Mouse (Mus musculus) CH12.LX (cell line): ENCODE measurements around the gene Gns. TPM values are rescaled to one million over a fixed set of nuclear protein-coding genes. Genes with fewer than 3 reads are reported as not detected.

ENCODE experiments used
- DNase-seq: peaks from one replicate; pipeline ENCODE4 v3.0.0-alpha.2; 2013; ENCODE audit errors: extremely low read depth
- H3K27ac ChIP-seq: 2 replicates; pipeline ENCODE4 v1.5.1; 2012; ENCODE audit warnings: low read depth, mild to moderate bottlenecking, control low read depth, moderate library complexity; ENCODE audit not compliant: insufficient read depth
- H3K27me3 ChIP-seq: replicated peaks from 2 replicates; pipeline ENCODE3; 2012; ENCODE audit warnings: inconsistent platforms
- H3K36me3 ChIP-seq, 2 experiments: replicated peaks in 1 of 2; 2 replicates each; pipeline versions ENCODE3 to v1.6.1; 2012; ENCODE audit warnings: inconsistent platforms in 1 of 2, low read length in 1 of 2, mild to moderate bottlenecking in 1 of 2, mixed read lengths in 1 of 2, moderate library complexity in 1 of 2; ENCODE audit not compliant: control insufficient read depth in 1 of 2, insufficient read depth in 1 of 2
- H3K4me1 ChIP-seq, 2 experiments: 2 replicates each; pipeline ENCODE4 v1.6.1; 2012; ENCODE audit warnings: inconsistent platforms in 1 of 2, moderate library complexity in 1 of 2; ENCODE audit not compliant: insufficient read depth in 2 of 2, control insufficient read depth in 1 of 2
- H3K4me2 ChIP-seq: 2 replicates; pipeline ENCODE4 v1.6.1; 2012; ENCODE audit warnings: low read depth, mild to moderate bottlenecking, control low read depth; ENCODE audit not compliant: poor library complexity, insufficient read depth, severe bottlenecking
- H3K4me3 ChIP-seq, 3 experiments: fragments of 150-350 bp in 1 of 3; sonication (generic) in 1 of 3; replicated peaks in 1 of 3; 2 replicates each; pipeline versions ENCODE3 to v1.5.1; 2011 to 2012; ENCODE audit warnings: low read depth in 2 of 3, low read length in 2 of 3, mild to moderate bottlenecking in 2 of 3, moderate library complexity in 2 of 3, control low read depth in 1 of 3, improper control_type of control experiment in 1 of 3, inconsistent platforms in 1 of 3, mixed read lengths in 1 of 3; ENCODE audit not compliant: poor library complexity in 1 of 3
- H3K79me2 ChIP-seq: replicated peaks from 2 replicates; pipeline ENCODE4 v1.6.1; 2012; ENCODE audit warnings: mild to moderate bottlenecking, moderate library complexity; ENCODE audit not compliant: control insufficient read depth, poor library complexity, insufficient read depth, severe bottlenecking; ENCODE audit errors: extremely low read depth
- H3K9ac ChIP-seq: 2 replicates; pipeline ENCODE4 v1.6.1; 2012; ENCODE audit warnings: low read depth, mild to moderate bottlenecking, control low read depth, moderate library complexity; ENCODE audit not compliant: insufficient read depth
- H3K9me3 ChIP-seq: replicated peaks from 2 replicates; pipeline ENCODE3; 2012; ENCODE audit warnings: low read length, inconsistent platforms, mixed read lengths
- BHLHE40 ChIP-seq: IDR thresholded peaks from 2 replicates; pipeline ENCODE4 v1.6.1; 2011; ENCODE audit warnings: mild to moderate bottlenecking, low read depth, low read length, improper control_type of control experiment
- CHD1 ChIP-seq: IDR thresholded peaks from 2 replicates; pipeline ENCODE4 v1.6.1; 2012; ENCODE audit warnings: low read depth, low read length, improper control_type of control experiment, inconsistent platforms
- E2F4 ChIP-seq: IDR thresholded peaks from 2 replicates; pipeline ENCODE4 v1.6.1; 2011; ENCODE audit warnings: low read depth, low read length, improper control_type of control experiment; ENCODE audit not compliant: insufficient replicate concordance
- ETS1 ChIP-seq: conservative IDR thresholded peaks from 2 replicates; pipeline ENCODE4 v1.6.1; 2012; ENCODE audit warnings: low read depth, mild to moderate bottlenecking, inconsistent platforms, low read length, improper control_type of control experiment, moderate library complexity
- HCFC1 ChIP-seq: IDR thresholded peaks from 2 replicates; pipeline ENCODE4 v1.6.1; 2012; ENCODE audit warnings: low read depth, mild to moderate bottlenecking, inconsistent platforms, low read length, improper control_type of control experiment
- IRF4 ChIP-seq: IDR thresholded peaks from 2 replicates; pipeline ENCODE4 v1.6.1; 2014; ENCODE audit warnings: low read depth, mild to moderate bottlenecking, inconsistent platforms, low read length, improper control_type of control experiment
- JUN ChIP-seq: IDR thresholded peaks from 2 replicates; pipeline ENCODE4 v1.6.1; 2011; ENCODE audit warnings: low read depth, mild to moderate bottlenecking, low read length, improper control_type of control experiment, moderate library complexity; ENCODE audit not compliant: insufficient read depth
- MEF2A ChIP-seq: IDR thresholded peaks from 2 replicates; pipeline ENCODE4 v1.6.1; 2014; ENCODE audit warnings: low read depth, mild to moderate bottlenecking, inconsistent platforms, low read length, improper control_type of control experiment, borderline replicate concordance
- MXI1 ChIP-seq: IDR thresholded peaks from 2 replicates; pipeline ENCODE4 v1.6.1; 2011; ENCODE audit warnings: mild to moderate bottlenecking, low read depth, low read length, improper control_type of control experiment
- NRF1 ChIP-seq: IDR thresholded peaks from 2 replicates; pipeline ENCODE4 v1.6.1; 2014; ENCODE audit warnings: low read depth, mild to moderate bottlenecking, inconsistent platforms, low read length, improper control_type of control experiment, moderate library complexity
- POLR2AphosphoS2 ChIP-seq: IDR thresholded peaks from 2 replicates; pipeline ENCODE4 v1.6.1; 2011; ENCODE audit warnings: low read depth, low read length, improper control_type of control experiment
- SIN3A ChIP-seq: IDR thresholded peaks from 2 replicates; pipeline ENCODE4 v1.6.1; 2012; ENCODE audit warnings: low read length, improper control_type of control experiment, inconsistent platforms
- SMC3 ChIP-seq: IDR thresholded peaks from 2 replicates; pipeline ENCODE4 v1.6.1; 2011; ENCODE audit warnings: low read depth, low read length, improper control_type of control experiment
- TBP ChIP-seq: conservative IDR thresholded peaks from 2 replicates; pipeline ENCODE4 v1.6.1; 2011; ENCODE audit warnings: low read depth, low read length, improper control_type of control experiment
- USF1 ChIP-seq: IDR thresholded peaks from 2 replicates; pipeline ENCODE4 v1.6.1; 2014; ENCODE audit warnings: low read depth, mild to moderate bottlenecking, inconsistent platforms, low read length, improper control_type of control experiment
- ZC3H11A ChIP-seq: IDR thresholded peaks from 2 replicates; pipeline ENCODE4 v1.6.1; 2012; ENCODE audit warnings: low read depth, mild to moderate bottlenecking, inconsistent platforms, low read length, improper control_type of control experiment
- ZKSCAN1 ChIP-seq: IDR thresholded peaks from 2 replicates; pipeline ENCODE4 v1.6.1; 2012; ENCODE audit warnings: low read depth, inconsistent platforms, low read length, improper control_type of control experiment, borderline replicate concordance
- ZMIZ1 ChIP-seq: IDR thresholded peaks from 2 replicates; pipeline ENCODE4 v1.6.1; 2012; ENCODE audit warnings: low read depth, mild to moderate bottlenecking, inconsistent platforms, low read length, improper control_type of control experiment
- ZNF384 ChIP-seq: IDR thresholded peaks from 2 replicates; pipeline ENCODE4 v1.6.1; 2012; ENCODE audit warnings: low read depth, low read length, improper control_type of control experiment, inconsistent platforms
- dilution Hi-C: fragments of 300-500 bp; cut with MboI; formaldehyde crosslinking; loops from 2 replicates; pipeline ENCODE4 v1.14.3; 2020; ENCODE audit warnings: low sequenced_read_pairs; ENCODE audit not compliant: extremely low pct_unique_long_range_greater_than_20kb, extremely low pct_ligation_motif_present
- in situ Hi-C: fragments of 300-500 bp; cut with MboI; formaldehyde crosslinking; loops from 3 replicates; pipeline ENCODE4 v1.14.3; 2019; ENCODE audit warnings: low sequenced_read_pairs, low pct_ligation_motif_present, low pct_unique_long_range_greater_than_20kb, mixed read lengths
- polyA plus RNA-seq: library from polyadenylated mRNA; unstranded; fragments of >175 nt; gene quantifications from 2 replicates; pipeline ENCODE4 v1.2.1, GENCODE M21; 2012; ENCODE audit warnings: low read depth; ENCODE audit not compliant: insufficient read length
- total RNA-seq, 2 experiments: library from RNA; depleted of rRNA; stranded (reverse); fragments of 300-350 nt in 1 of 2; fragments of >200 nt in 1 of 2; gene quantifications; 2 replicates each; pipeline ENCODE4 v1.2.3; 2012 to 2014

Gene Gns
- total and polyA plus RNA-seq, 3 experiments: 28.7 to 104 (median 58.2) TPM

DNA sequence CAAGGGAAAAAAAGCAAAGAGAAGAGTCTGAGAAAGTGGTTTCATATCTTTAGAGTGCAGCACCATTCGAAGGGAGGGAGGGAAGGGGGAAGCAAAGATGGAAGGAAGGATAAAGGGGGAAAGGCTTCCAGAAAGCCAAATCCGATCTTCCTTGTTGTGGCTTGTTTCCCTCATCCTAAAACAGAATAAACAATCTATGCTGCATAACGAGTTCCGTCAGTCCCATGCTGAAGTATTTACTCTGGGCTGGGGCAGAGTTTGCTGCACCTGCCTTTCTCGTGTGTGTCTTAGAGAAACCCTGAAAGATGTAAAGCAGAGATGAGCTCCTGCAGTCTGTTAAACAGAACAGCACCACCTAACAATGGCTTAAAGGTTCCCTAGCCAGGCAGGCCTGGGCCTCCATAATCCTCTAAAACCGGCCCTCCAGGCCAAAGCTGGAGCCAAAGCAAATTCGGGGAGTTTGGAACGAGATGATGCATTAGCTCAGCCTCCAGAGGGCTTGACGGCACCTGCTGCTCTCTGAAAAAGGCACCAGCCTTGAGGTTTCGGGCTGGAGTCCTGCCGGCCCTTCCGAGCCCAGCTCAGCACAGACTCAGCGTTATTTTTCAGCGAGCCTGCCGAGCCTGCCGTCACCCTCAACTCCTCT is 67.9 kb downstream of the Gns start:
- dilution Hi-C loops: no loop called here
- H3K4me3 ChIP-seq: no peak overlapping the region
- H3K79me2 ChIP-seq: no peaks in the 10 kb centered on the region
- no peak overlapping the region for H3K9ac ChIP-seq
- peaks cover 0 to 5% of the 10 kb centered on the region in 2 experiments for H3K36me3 ChIP-seq
- no peak for DNase-seq
- H3K4me1 ChIP-seq: peaks cover 22 to 26% of the 10 kb centered on the region in 2 experiments
- TF ChIP-seq ZC3H11A: no peak
- no peak for TF ChIP-seq SIN3A
- no peaks in the 10 kb centered on the region for H3K9me3 ChIP-seq
- in situ Hi-C loops: no loop called here
- peak overlapping the region; percentile 39 for H3K4me2 ChIP-seq
- no peaks in the 10 kb centered on the region for H3K27me3 ChIP-seq
- H3K27ac ChIP-seq: no peak overlapping the region

DNA sequence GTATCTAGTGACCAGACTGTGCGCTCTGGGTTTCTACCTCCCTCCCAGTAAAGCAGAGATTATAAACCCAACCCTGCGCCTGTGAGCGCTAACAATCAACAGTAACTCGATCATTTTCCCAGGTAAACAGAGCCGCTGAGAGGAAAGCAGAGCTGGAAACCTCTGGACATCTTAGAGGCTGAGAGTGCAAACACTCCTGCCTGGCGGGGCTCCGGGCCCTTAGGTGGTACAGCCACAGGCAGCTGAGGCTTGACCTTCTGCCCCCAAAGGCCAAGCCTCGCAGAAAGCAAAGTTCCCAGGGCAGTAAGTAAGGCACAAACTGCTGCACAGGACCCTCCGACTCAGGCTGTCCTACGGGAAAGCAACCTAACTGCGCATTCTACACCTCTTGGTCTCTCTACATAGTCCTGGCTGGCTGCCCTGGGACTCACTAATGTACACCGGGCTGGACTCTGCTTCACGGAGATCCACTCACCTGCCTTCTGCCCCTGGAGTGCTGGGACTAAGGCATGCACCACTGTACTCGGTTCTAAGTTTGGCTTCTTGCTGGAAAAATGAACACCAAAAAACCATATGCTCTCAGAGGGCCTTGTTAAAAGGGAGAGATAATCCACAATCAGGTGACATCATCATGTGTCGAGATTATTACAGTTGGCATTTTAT is 69.7 kb downstream of the Gns start:
- no peak overlapping the region for H3K4me3 ChIP-seq
- peaks cover 0 to 5% of the 10 kb centered on the region in 2 experiments for H3K36me3 ChIP-seq
- no peak overlapping the region for H3K9ac ChIP-seq
- TF ChIP-seq USF1 (no peak), HCFC1 (no peak), ZKSCAN1 (no peak), MEF2A (no peak), MXI1 (no peak), BHLHE40 (no peak), NRF1 (no peak), IRF4 (no peak), SMC3 (no peak), ZMIZ1 (no peak), E2F4 (no peak), CHD1 (no peak), TBP (no peak), ZNF384 (no peak), ETS1 (no peak), POLR2AphosphoS2 (no peak), SIN3A (no peak), JUN (no peak)
- DNase-seq: no peak
- no peaks in the 10 kb centered on the region for H3K27me3 ChIP-seq
- dilution Hi-C loops: no loop called here
- H3K79me2 ChIP-seq: no peaks in the 10 kb centered on the region
- no peak overlapping the region for H3K27ac ChIP-seq
- in situ Hi-C loops: no loop called here
- peaks cover 18 to 19% of the 10 kb centered on the region in 2 experiments for H3K4me1 ChIP-seq
- H3K9me3 ChIP-seq: no peaks in the 10 kb centered on the region
- no peak overlapping the region for H3K4me2 ChIP-seq
